Mouse (Mus musculus): Measurements from ENCODE around the gene Twf1. TPM values are rescaled to one million over a fixed set of nuclear protein-coding genes. Genes with fewer than 3 reads are reported as not detected.

Twf1 gene
- polyA plus RNA-seq (2012; rRNA removed) = 50.1 and 51.7 TPM in 2 replicates

GRCm38 (mm10) chr15:94589219-94590075 lies at the start of gene Twf1:
Gene Twf1 (minus strand): TSS chr15:94589889.

DNA sequence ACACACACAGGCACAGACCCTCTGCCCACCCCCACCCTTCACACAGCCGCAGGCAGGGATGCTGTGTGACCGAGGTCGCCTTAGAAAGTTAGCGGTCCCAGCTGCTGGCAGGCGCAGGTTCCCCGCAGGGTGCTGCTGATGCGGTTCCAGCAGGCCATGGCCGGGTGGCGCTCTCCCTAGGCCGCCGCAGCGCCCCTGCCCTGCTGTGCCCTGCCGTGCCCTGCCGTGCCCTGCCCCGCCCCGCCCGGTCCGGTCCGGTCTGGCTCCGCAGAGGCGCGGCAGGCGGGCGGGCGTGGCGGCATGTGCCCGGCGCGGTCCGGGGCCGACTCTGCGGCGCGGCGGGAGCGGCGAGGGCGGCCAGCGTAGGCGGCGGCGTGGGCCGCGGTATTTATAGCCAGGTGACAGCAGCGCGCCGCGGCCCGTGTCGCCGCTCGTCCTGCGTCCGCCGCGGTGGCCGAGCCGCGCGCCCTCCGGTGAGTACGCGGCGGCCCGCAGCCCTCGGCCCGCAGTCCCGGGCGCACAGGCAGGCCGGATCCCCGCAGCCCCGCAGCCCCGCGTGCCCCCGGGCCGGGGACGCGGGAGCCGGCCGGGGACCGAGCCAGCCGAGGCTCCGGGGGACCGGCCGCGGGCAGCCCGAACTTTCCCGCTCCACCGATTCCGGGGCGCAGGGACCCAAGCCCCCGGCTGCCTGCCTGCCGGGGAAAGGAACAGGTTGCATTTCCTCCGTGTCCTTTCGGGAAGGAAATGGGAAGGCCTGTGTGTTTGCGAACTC lies 39.3 kb upstream of the Twf1 start, which contains the start of gene Tmem117:
Tmem117 (plus strand) TSS at position 403 of the 772 bp plus-strand sequence.

DNA sequence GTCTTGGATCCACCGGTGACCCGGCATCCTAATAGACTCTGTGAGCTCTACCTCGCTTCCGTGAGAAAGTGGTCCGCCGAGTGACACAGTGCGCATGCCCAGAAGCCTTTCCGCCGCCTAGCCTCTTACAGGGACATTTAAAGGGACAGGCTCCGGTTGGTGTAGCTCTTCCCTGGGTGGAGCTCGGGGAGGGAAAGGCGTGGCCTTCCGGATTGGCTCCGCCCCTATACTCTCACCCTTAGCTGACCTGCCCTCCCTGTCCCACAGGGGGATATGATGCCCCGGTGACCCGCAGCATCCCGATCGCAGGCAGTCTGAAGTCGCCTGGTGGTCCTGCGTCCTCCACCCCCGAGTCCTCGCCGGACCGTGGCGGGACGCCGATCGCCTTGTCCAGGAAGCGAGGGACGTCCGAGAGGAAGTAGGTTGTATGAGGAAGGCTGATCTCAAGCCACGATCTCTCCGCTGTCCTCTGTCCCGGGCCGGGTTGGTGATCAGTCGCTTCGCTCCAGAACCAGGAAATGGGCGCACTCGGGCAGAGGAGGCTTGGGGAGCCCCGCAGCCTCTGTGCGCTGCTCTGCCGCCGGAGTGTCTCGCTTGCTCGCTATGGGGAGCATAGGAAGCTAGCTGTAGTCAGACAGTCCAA lies 46.2 kb downstream of the Twf1 start, which contains the start of the genes Pus7l and Irak4:
Pus7l (minus strand) TSS at position 139 of the 643 bp plus-strand sequence.
Irak4 (plus strand) TSS at position 235 of the 643 bp plus-strand sequence.

Other genes with a start within 250 kb of the Twf1 start
- gene Adamts20, start 124.5 kb downstream of the Twf1 start, polyA plus RNA-seq (2012; rRNA removed) = 7.5 and 7.6 TPM in 2 replicates
- 4.8 and 5.4 TPM in 2 replicates for gene Pus7l, start 46.3 kb downstream of the Twf1 start, polyA plus RNA-seq (2012; rRNA removed)
- 0.79 and 1.0 TPM in 2 replicates for gene Irak4, start 46.2 kb downstream of the Twf1 start, polyA plus RNA-seq (2012; rRNA removed)
- gene Tmem117, start 39.3 kb upstream of the Twf1 start, polyA plus RNA-seq (2012; rRNA removed) = 4.3 and 4.7 TPM in 2 replicates

Data from central nervous system, embryonic 18 days (tissue).